Mouse (Mus musculus) C2C12 (cell line): Measurements from ENCODE around the gene Med21. TPM values are rescaled to one million over a fixed set of nuclear protein-coding genes. Genes with fewer than 3 reads are reported as not detected.

ENCODE experiments used
- H3K27me3 ChIP-seq: one replicate; pipeline ENCODE4 v1.6.1; 2011; ENCODE audit not compliant: control insufficient read depth, insufficient read depth, insufficient read length
- H3K36me3 ChIP-seq: one replicate; pipeline ENCODE4 v1.6.1; 2011; ENCODE audit not compliant: control insufficient read depth, insufficient read depth
- H3K4me3 ChIP-seq: one replicate; pipeline ENCODE4 v1.5.1; 2011; ENCODE audit warnings: mild to moderate bottlenecking, control low read depth; ENCODE audit not compliant: poor library complexity, insufficient read depth, severe bottlenecking
- H3K79me2 ChIP-seq: one replicate; pipeline ENCODE4 v1.6.1; 2011; ENCODE audit not compliant: control insufficient read depth, insufficient read depth
- H3K79me3 ChIP-seq: one replicate; pipeline ENCODE4 v1.6.1; 2011; ENCODE audit warnings: low read depth, control low read depth
- H3ac ChIP-seq: one replicate; pipeline ENCODE3; 2011; ENCODE audit warnings: low read depth; ENCODE audit not compliant: control insufficient read depth, insufficient read length
- CEBPB ChIP-seq: IDR thresholded peaks from one replicate; pipeline ENCODE4 v1.6.1; 2011; ENCODE audit warnings: low read depth, mild to moderate bottlenecking, control low read depth, moderate library complexity
- CTCF ChIP-seq: IDR thresholded peaks from one replicate; pipeline ENCODE4 v1.5.1; 2011; ENCODE audit not compliant: control insufficient read depth, insufficient read depth, insufficient read length
- FOSL1 ChIP-seq: IDR thresholded peaks from one replicate; pipeline ENCODE4 v1.8.0; 2011; ENCODE audit warnings: mild to moderate bottlenecking, low read length; ENCODE audit not compliant: poor library complexity, insufficient read depth, severe bottlenecking
- MAX ChIP-seq: IDR thresholded peaks from one replicate; pipeline ENCODE4 v1.6.1; 2011; ENCODE audit warnings: mild to moderate bottlenecking, control low read depth
- MYOD1 ChIP-seq: IDR thresholded peaks from one replicate; pipeline ENCODE4 v1.6.1; 2011; ENCODE audit warnings: low read depth; ENCODE audit not compliant: control insufficient read depth, insufficient read length
- MYOG ChIP-seq: IDR thresholded peaks from one replicate; pipeline ENCODE4 v1.6.1; 2011; ENCODE audit not compliant: control insufficient read depth, insufficient read length; ENCODE audit errors: extremely low read depth
- USF1 ChIP-seq: IDR thresholded peaks from one replicate; pipeline ENCODE4 v1.6.1; 2011; ENCODE audit warnings: low read depth, mild to moderate bottlenecking, control low read depth, moderate library complexity
- polyA plus RNA-seq: library from polyadenylated mRNA; unstranded; fragments of >200 nt; fragmentation: generic; extraction: Trizol; gene quantifications from one replicate; pipeline ENCODE4 v1.2.1, GENCODE M21; 2012; ENCODE audit warnings: missing spikeins

Med21 gene
- polyA plus RNA-seq, 1 experiment = 49.0 TPM

DNA sequence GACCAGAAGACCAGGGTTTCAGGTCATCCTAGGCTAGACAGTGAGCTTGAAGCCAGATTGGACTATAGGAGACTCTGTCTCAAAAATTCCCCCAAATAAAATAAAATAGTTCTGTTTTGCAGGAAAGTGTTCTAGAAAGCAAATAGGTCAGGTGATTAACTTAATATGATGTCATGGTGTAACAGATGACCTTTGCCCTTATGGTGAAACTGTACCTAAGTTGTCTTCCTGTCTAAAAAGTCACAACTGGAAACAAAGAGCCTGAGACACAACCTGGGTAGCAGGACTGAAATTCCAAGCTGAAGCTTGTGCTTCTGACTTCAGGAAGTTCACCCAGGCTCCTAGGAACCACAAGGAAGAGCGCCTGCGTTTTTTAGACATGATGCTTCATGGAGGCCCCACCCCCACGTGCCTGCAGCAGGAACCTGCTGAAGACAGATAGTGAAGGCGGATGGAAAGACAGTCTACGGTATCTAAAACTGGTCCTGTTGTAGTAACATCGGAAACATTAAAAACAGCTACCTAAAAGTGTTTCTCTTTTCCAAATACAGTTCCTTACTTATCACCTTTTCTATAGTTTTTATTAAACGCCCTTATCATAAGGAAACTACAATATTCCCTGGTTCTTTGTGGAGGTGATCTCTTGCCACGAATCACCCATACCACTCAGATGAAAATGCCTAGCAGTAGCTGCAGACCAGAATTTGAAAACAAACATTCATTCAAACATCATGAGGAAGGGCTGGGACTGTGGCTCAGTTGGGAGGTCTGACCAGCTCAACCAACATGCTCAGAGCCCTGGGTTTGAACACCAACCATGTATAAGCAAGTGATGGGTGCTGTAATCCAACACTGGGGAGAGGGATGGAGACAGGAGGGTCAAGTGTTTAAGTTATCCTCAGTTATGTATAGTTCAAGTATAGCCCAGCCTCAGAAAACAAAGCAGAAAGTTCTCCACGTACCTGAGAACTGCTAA lies 12.3 kb upstream of the Med21 start:
- H3K27me3 ChIP-seq = no peaks in the 10 kb centered on the region
- H3K4me3 ChIP-seq = no peak overlapping the region
- H3ac ChIP-seq = no peak overlapping the region
- no peaks in the 10 kb centered on the region for H3K79me2 ChIP-seq
- H3K79me3 ChIP-seq = no peaks in the 10 kb centered on the region
- H3K36me3 ChIP-seq = no peaks in the 10 kb centered on the region
- TF ChIP-seq CTCF (no peak), USF1 (no peak), CEBPB (no peak), MYOG (no peak), MYOD1 (no peak), FOSL1 (no peak)

DNA sequence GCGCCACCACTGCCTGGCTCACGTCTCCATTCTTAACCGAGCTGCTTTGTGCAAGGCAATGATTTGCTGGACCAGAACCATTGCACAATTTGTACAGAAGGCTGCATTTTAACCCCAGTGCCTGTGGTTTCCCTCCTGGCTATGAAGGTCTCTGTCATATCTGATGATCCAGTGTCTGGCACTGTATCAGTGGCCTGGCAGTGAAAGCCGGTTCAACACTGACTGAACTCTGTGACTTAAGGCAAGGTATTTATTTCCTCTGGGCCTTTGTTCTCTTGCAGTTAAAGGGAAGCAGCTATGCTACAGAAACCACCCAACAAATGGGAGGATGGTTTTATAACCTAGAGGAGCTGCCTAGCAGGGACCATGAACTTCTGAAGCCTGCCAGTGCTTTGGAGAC lies 11.4 kb upstream of the Med21 start:
- no peak overlapping the region for H3K4me3 ChIP-seq
- H3K27me3 ChIP-seq = no peaks in the 10 kb centered on the region
- no peaks in the 10 kb centered on the region for H3K36me3 ChIP-seq
- no peaks in the 10 kb centered on the region for H3K79me2 ChIP-seq
- TF ChIP-seq MAX = no peak
- no peak for TF ChIP-seq CEBPB
- no peak for TF ChIP-seq MYOG
- TF ChIP-seq FOSL1 = no peak
- no peak for TF ChIP-seq MYOD1
- no peak for TF ChIP-seq CTCF
- no peak for TF ChIP-seq USF1
- H3ac ChIP-seq = no peak overlapping the region
- H3K79me3 ChIP-seq = no peaks in the 10 kb centered on the region

DNA sequence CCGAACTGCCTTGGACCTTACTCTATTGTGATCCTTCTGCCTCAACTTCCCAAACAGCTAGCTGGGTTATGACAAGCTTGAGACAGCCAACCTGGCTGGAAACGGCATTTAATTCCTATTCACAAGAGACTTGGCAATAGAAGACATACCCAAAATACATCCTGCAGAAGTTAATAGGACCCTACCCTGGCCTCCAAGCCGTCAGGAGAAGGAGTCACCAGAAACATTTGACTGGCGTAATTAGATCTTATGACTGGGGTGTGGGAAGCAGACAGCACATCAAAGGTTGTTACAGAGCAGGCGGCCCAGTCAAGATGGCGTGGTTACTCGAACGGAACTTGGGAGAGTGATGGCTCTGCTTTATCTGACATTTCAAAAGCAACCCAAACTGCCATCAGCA lies 10.5 kb upstream of the Med21 start:
- no peaks in the 10 kb centered on the region for H3K79me2 ChIP-seq
- TF ChIP-seq CEBPB (no peak), MYOG (no peak), MAX (no peak), MYOD1 (no peak), USF1 (no peak), CTCF (no peak), FOSL1 (no peak)
- H3ac ChIP-seq = no peak overlapping the region
- H3K79me3 ChIP-seq = no peaks in the 10 kb centered on the region
- no peaks in the 10 kb centered on the region for H3K36me3 ChIP-seq
- no peaks in the 10 kb centered on the region for H3K27me3 ChIP-seq
- H3K4me3 ChIP-seq = no peak overlapping the region

DNA sequence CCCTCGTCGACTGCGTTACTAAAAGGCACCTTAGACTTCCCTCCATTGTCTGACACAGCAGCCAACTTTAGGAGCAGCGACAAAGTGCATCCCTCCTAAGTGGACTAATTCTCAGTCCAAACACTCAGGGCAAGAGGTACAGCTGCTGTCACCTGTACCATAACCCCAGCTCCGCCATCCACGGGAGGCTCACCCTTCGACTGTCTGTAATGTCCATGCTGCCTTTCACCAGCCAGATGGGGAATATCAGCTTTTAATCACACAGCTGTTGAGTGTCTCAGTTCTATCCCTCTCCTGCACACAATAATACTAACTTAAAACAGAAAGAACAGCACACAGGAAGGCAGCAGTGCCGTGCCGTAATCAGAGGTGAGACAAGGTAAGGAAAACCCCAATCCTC lies 9.9 kb upstream of the Med21 start:
- Histone ChIP-seq H3K27me3 (no peaks in the 10 kb centered on the region), H3K79me3 (no peaks in the 10 kb centered on the region), H3K4me3 (no peak overlapping the region), H3K36me3 (no peaks in the 10 kb centered on the region), H3K79me2 (no peaks in the 10 kb centered on the region), H3ac (no peak overlapping the region)
- TF ChIP-seq CTCF = no peak
- TF ChIP-seq MYOG = no peak
- TF ChIP-seq FOSL1 = no peak
- no peak for TF ChIP-seq MAX
- no peak for TF ChIP-seq USF1
- no peak for TF ChIP-seq MYOD1

DNA sequence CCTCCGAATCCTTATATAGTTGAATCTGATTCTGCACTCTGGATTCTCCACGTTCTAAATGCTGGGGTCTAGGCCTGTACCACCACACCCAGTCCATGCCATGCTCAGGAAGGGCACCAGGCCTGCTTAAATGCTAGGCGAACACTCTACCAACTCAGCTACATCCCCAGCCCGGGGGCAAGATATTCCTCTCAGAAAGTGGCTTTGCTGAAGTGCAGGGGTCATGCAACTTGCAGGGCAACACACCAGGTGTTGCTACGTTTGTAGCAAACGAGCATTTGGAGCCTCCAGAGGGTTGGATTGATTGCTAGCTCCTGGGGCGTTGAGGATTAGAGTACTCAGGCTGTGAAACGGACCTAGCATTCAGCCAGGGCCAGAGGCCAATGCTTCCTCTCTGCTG lies 9.2 kb upstream of the Med21 start:
- H3K79me2 ChIP-seq = no peaks in the 10 kb centered on the region
- no peak for TF ChIP-seq CTCF
- TF ChIP-seq FOSL1 = no peak
- no peak for TF ChIP-seq CEBPB
- no peak for TF ChIP-seq USF1
- TF ChIP-seq MYOG = no peak
- no peak for TF ChIP-seq MAX
- no peak for TF ChIP-seq MYOD1
- H3K79me3 ChIP-seq = no peaks in the 10 kb centered on the region
- no peak overlapping the region for H3K4me3 ChIP-seq
- no peaks in the 10 kb centered on the region for H3K27me3 ChIP-seq
- no peaks in the 10 kb centered on the region for H3K36me3 ChIP-seq
- H3ac ChIP-seq = no peak overlapping the region

DNA sequence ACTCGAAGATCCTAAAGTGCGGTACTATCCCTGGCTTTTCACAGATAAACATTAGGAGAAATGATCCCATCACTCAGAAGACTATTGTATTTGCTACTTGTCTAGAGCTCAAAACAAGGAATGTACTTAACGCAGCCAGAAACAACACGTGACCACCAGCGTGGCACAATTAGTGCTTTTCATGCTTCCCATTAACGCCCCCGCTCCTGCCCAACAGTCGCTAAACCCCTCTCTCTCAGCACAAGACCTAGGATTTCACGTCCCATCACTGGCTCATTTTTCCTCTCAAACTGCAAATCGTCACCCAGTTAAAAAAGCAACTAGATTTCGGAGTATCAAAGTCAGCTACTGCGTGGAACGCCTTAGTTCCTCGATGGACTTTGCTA lies 8.7 kb upstream of the Med21 start:
- Histone ChIP-seq H3K27me3 (no peaks in the 10 kb centered on the region), H3ac (peak overlapping the region; percentile 74), H3K4me3 (peak overlapping the region; percentile 56), H3K79me2 (no peaks in the 10 kb centered on the region), H3K79me3 (no peaks in the 10 kb centered on the region), H3K36me3 (no peaks in the 10 kb centered on the region)
- TF ChIP-seq FOSL1 (no peak), CTCF (no peak), MAX (no peak), USF1 (peak; percentile 67)
